Mouse (Mus musculus): ENCODE measurements around the gene Tmem35b.
"Not testable (repeated sequence)": the region's sequence is repeated elsewhere in the genome, so short reads cannot be mapped to it uniquely, and the experiment has no call there.

Gene Tmem35b

DNA sequence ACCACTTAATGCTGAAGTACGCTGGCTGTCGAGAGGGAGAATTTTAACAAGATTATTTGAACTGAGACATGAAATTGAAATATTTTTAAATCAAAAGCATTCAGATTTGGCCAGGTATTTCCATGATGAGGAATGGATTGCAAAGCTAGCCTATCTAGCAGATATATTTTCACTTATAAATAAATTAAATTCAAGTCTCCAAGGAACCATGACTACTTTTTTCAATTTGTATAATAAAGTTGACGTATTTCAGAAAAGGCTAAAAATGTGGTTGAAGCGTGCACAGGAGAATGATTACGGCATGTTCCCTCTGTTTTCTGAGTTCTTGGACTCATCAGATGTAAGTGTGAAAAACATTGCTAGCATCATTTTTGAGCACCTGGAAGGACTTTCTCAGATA lies at the start of gene Tmem35b:
Gene Tmem35b (plus strand): TSS at position 301 of the 400 bp plus-strand sequence.
- no peak for DNase-seq (ENCODE audit: low spot score in 2 of 2)

DNA sequence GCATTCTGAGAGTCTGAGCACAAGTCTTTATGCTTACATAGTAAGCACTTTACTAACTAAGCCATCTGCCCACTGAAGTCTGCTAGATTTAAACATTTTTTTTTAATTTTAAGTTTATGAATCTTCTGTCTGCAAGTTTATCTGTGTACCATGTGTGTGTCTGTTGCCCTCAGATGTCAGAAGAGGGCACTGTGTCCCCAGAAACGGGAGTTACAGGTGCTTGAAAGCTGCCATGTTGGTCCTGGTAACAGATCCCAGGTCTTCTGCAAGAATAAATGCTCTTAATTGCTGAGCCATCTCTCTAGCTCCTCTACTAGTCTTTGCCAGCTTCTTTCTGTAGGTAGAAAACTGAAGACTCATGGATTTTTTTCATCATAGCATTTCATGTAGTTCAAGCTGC lies 48.6 kb upstream of the Tmem35b start:
- no peak for DNase-seq (ENCODE audit: low spot score in 2 of 2)

DNA sequence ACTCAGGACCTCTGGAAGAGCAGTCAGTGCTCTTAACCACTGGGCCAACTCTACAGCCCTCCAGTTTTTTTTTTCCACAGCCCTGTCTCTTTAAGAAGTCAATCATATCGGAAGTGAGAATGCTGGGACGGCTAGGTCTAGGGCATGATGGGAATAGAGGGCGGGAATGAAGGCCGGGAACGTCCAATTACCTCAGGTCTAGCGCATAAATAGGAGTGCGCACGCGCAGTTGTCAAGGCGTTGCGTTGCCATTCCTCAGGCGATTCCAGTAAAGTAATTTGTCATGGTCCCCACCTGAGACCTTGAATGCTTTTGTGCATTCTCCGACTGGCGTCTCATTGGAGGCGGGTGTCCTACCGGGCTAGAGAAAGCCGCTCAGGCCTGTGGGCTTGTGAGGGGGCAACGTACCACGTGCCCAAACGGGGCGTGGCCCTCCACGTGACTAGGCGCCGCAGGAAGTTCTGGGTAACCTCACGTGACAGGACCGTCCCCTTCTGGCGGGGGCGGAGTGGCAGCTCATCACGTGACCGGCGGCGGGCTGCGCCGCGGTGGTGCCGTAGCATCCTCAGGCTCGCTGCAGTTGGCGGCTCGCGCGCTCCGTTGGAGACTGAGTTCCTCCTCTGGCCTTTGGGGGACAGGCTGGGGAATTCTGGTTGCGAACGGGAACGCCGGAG lies 46.5 kb upstream of the Tmem35b start, which contains the start of gene Zmym6:
Gene Zmym6 (plus strand): TSS at position 509 of the 674 bp plus-strand sequence.
- DNase-seq (ENCODE audit: low spot score in 2 of 2) = peak; percentile 90 to 94

DNA sequence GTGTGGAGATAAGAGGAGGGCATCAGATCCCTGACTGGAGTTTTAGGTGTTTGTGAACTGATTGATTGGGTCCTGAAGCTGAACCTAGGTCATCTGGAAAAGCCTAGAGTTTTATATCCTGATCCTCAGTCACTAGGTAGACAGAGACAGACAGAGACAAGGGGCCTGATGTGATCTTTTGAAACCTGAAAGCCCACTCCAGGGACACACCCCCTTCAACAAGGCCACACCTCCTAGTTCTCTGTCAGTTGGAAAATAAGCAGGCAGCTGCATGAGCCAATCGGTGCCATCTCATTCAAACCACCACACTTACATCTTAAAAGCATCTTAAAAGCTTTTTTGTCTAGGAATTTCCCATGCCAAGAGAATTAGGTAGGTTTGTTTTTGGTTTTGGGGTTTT lies 42.7 kb upstream of the Tmem35b start:
- no peak for DNase-seq (ENCODE audit: low spot score in 2 of 2)

DNA sequence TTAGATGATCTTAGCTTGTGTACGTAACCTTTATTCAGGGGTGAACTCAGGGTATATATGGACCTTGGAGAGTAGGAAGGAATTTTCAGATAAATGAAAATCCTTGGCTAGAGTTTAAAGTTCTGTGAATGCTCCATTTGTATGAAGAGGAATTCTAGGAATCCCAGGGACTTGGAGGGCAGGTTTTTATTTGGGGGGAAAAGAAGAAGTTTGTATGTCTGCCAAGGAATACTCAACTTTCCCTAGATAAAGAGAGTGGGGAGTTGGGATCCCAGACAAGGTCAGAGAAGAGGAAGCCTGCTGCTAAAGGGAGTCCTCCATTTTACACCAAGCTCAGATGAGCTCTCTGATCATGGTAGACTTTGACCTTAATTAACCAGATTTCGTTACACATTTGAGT lies 40.4 kb upstream of the Tmem35b start:
- DNase-seq (ENCODE audit: low spot score in 2 of 2) = no peak

DNA sequence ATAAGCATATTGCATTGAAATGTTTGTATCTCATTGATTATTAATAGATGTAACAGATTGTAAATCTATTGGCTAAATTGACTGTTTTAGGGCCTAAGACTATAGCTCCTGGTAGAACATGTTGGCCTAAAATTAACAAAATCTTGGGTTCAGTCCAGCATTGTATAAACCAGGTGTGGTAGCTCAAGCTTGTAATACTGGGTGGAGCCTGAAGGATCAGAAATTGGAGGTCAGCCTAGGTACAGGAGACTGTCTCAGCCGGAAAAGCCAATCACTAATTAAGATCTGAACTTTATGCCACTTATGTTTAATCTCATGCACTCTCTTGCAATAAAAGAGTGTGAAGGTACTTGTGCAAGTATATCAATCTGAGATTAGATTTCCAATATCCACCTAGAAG lies 37.7 kb upstream of the Tmem35b start:
- DNase-seq (ENCODE audit: low spot score in 2 of 2) = no peak

DNA sequence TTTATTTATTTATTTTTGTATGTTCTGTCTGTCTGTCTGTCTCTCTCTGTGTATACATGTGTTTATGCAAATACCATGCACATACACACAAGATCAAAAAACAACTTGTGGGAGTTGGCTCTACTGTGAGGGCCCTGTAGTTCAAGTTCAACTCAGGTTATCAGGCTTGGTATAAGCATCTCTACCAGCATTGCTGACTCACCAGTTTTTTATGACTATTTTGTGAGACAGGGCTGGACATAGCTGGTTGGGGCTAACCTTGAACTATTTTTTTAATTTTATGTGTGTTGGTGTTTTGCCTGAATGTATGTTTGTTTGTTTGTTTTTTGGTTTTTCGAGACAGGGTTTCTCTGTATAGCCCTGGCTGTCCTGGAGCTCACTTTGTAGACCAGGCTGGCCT lies 32.3 kb upstream of the Tmem35b start:
- no peak for DNase-seq (ENCODE audit: low spot score in 2 of 2)

DNA sequence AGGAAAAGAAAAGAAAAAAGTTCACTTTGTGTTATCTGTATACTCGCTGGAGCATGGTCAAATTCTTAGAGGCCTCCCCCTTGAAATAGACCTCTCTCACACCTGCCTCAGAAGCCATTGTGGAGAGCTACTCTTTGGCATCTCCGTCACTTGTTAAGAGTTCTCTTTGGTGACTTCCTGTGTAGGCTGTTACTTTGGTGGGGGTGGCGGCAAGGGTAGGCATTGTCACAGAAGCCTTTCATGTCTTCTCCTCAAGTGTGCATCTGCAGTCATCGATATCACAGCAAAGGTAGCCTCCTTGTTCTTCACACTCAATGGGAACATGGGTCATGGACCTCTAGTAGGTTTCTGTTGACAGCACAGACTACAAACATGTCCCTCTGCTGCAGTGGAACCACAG lies 28.4 kb upstream of the Tmem35b start:
- DNase-seq (ENCODE audit: low spot score in 2 of 2) = no peak

DNA sequence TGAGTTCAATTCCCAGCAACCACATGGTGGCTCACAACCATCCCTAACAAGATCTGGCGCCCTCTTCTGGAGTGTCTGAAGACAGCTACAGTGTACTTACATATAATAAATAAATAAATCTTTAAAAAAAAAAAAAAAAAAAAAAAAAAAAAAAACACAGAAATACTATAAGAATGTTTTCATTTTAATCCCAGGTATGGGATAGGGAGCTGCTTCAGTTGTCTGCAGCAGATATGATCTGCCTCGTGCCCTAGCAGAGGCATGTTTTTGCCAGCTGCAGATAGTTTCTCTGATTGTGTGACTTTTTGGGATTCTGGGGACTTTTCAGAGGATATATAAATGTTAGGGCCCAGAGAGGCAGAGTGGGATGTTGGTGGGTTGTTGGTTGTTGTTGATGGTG lies 23.9 kb upstream of the Tmem35b start:
- not testable (repeated sequence) for DNase-seq (ENCODE audit: low spot score in 2 of 2)

DNA sequence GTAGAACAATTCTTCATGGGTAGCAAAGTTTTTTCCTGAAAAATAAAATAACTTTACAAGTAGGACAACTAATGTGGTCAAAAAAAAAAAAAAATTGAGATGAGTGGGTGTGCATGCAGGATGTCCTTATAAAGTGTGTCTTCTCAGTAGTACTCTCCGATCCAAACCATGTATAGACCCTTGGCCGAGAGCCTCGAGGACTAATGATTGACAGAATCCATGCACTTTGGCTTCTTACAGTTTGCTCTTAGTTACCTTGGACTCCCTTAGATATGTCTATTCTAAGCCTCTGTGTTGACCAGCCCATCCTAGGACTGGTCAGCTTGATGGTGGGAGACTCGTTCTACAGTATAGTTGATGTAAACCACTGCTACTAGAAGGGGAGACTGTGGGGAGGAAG lies 15.9 kb upstream of the Tmem35b start:
- DNase-seq (ENCODE audit: low spot score in 2 of 2) = no peak

DNA sequence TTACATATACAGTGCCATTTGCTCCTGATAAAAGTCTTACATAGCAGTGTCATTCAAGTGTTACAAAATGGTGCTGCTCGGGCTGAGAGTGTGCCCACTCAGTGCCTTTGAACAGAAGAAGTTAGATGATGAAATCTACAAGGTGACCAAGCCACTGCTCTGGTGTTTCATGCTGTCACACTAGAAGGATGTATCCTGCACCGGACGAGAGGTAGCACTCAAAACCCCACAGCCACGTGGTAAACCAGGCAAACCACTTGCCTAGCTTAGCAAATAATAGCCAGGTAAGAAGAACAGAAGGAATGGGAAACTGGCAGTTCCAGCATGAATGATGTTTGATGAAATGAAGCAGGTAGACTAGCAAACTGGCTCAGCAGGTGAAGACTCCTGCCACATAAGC lies 12.9 kb upstream of the Tmem35b start:
- DNase-seq (ENCODE audit: low spot score in 2 of 2) = no peak

DNA sequence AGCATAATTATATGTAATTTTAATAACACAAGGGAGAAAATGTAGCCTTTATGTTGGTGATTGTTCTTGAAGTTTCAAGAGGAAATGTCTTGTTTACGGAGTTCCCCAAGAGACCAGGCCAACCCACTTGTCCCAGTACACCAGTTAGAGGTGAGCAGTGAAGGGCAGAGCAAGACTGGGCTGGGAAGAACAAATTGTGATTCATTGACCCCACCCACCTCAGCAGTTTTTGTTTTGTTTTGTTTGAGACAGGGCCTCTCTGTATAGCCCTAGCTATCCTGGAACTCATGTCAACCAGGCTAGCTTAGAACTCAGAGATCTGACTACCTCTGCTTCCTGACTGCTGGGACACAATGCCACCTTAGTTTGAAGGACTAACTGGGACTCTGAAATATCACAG lies 840 bp downstream of the Tmem35b start:
- DNase-seq (ENCODE audit: low spot score in 2 of 2) = no peak

DNA sequence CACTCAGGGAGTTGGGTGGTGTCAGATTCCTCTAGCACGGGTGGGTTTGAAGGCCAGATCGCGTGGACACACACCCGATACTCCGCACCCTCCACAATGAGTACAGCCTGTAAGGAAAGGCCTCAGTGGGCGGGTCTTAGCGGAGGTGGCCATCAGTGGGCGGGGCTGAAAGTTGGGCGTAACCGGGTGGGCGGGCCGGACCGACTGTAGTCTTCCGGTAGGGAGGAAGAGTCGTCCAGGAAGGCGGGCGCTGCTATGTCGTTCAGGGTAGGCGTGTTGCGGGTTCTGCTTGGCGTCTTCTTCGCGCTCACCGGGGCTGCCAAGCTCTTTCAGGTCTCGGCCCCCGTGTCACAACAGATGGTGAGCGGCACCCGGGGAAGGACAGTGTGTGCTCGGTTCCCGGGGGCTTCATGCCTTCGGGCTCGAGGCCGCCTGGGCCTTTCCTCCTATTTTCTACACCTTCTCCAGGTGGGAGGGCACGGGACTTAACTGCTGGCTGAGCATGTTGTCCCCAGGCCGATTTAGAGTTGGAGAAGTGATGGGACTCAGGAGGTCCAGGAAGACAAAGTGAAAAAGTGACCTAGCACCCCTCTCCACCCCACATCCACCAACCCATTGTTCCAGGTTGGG lies 2.5 kb downstream of the Tmem35b start:
- DNase-seq (ENCODE audit: low spot score in 2 of 2) = peak; percentile 17 to 20

DNA sequence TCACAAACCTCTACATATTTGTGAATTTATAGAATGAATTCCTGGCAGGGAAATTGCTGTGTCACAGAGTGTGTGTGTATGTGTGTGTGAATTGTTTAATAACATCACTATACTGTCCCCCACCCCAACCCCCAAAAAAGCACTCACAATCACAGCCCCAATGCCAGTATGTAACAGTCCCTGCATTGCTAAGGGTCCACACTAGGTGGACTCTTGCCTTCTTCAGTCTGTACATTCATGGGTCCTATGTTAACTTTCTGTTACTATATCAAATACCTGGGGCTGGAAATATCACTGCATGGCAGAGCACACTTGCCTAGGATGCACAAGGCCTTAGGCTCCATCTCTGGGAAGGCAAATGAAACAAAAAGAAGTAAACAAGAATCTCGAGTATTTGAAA lies 11.2 kb downstream of the Tmem35b start:
- no peak for DNase-seq (ENCODE audit: low spot score in 2 of 2)

DNA sequence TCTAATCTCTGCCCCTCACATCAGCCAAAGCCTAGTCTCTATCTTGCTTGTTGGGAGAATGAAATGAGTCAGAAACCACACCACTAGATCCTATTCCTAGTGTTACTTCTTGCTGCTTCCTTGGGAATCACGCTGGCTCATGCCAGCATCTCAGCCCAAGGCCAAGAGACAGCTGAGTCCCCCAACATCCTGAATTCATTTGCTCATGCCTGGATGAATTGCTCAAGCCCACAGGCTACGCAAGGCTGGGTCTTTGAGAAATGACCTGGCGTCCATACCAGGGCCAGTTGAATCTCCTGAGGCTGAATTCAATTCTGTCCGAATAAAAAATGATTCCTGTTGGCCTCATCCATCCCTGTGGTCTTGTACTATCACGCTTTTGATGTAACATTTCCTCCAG lies 14.1 kb downstream of the Tmem35b start:
- DNase-seq (ENCODE audit: low spot score in 2 of 2) = no peak

DNA sequence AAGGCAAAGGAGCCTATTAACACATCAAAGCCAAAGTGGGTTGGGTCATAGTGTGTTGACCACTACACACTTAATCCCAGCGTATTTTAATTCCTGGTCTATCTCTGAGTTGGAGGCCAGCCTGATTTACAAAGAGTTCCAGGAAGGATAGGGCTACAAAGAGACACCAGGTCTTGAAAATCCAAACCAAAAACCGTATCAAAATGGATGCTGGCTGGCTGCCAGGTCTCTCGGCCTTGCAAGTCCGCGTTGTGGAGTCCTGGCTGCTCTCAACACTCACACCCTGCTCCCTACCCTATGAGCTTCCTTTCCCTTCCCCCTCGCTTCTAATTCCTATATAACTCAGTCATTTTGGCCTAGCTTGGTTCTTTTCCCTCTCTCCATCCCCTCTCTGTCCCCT lies 15.0 kb downstream of the Tmem35b start:
- DNase-seq (ENCODE audit: low spot score in 2 of 2) = no peak

DNA sequence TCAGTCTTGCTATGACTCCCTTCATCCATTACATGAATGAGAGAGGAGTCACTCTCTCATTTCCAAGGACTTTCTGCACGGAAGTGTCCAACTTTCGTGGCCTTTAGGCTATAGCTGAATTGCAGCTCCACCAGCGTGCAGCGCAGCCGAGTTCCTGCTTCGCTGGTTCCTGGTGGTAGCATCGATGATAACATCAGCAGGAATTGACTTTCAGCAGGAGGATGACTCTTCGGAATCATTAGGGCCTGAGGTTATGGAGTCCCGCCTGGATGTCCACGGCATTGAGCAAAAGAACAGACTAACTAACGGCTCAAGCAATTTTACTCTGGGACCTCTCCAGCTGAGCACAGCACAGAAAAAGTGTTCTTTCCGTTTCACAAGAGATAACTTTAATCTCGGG lies 26.5 kb downstream of the Tmem35b start:
- no peak for DNase-seq (ENCODE audit: low spot score in 2 of 2)

DNA sequence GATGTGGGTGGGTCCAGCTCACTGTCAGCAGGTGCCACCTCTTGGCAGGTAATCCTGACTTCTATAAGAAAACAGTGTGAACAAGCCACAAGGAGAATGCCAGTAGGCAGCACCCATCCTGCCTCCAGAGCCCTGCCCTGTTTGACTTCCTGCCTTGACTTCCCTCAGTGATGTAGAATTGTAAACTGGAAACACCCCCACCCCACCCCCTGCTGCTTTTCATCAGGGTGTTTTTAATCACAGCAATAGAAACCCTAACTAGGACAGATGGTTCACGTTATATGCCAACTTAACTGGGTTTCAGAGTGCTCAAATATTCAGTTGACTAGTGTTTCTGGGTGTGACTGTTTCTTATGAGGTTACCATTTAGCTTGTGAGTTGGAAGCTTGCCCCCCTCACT lies 29.9 kb downstream of the Tmem35b start:
- no peak for DNase-seq (ENCODE audit: low spot score in 2 of 2)

DNA sequence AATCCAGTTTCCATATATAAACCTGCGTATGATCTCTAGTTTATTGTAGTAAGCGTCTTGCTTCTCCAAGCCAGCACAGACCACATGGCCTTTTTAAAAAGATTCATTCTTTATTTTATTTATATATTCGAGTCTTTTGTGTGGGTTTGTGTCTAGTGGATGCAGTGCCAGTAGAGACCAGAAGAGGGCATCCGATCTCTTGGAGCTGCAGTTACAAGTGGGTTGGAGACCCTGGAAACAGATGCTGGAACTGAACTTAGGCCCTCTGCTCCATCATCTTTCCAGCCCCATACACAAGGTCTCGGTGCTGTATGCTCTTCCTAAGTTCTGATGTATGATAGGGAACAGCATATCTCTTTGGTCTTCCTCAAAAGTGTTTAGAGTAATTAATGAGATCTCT lies 32.3 kb downstream of the Tmem35b start:
- no peak for DNase-seq (ENCODE audit: low spot score in 2 of 2)

DNA sequence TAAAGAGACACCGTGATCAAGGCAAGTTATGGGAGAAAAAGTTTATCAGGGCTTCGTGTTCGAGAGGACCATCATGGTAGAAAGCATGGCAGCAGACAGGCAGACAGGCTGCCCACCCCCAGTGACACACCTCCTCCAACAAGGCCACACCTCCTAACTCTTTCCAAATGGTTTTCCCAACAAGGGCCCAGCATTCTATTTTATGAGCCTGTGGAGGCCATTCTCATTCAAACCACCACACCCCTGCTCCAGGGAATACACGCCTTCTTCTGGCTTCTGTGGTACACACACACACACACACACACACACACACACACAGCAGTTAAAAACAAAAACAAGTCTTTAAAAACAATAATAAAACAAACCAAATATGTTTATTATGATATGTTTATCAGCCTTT lies 34.3 kb downstream of the Tmem35b start:
- DNase-seq (ENCODE audit: low spot score in 2 of 2) = no peak

DNA sequence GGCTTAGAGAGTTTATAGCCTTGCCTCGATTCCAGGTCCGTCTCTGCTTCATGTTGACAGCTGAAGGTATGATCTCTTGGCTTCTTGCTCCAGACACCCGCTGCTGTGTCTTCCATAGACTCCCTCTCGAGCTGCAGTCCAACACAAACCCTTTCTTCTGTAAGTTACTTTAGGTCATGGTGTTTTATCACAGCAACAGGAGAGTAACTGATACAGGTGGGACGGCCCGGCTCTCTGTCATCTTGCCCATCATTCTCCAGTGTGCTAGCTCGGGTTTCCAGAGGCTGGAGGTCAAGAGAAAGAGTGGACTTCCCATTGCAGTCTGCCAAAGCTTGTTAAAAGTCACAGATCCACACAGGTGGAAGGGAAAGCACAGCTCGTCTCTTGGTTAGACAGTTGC lies 40.4 kb downstream of the Tmem35b start:
- DNase-seq (ENCODE audit: low spot score in 2 of 2) = no peak

DNA sequence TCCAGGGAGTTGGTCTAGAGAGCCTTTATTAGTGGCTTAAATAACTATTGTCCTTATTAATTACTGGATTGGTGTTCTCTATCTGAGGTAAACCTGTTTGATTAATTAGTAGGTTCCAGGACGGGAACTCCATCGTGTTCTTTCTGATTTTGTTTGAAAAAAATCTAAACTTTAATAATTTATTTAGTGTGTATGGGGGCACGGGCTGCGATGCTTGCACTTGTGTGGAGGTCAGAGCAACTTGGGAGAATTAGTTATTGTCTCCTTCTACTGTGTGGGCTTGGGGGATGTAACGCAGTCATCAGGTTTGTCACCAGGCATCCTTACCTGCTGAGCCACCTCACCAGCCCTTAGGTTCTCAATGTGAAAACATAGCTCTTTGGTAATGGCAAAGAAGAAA lies 43.6 kb downstream of the Tmem35b start:
- no peak for DNase-seq (ENCODE audit: low spot score in 2 of 2)

DNA sequence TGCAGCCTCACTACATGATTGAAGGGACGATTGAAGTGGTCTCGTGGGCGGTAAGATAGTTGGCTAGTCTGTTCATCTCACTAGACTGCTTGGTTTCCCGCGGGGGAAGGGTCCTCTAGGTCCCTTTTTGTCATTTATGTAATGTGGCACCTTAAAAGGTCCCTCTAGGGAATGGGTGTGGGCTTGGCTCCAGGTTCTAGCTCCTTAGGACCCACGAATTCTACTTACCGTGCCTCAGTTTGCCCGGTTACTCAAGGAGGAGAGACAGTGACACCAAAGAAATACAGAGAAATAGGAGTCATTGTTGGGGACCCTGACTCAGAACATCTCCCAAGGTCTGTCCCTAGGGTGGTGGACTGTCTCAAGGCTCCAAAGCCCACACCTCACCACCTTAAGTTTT lies 44.2 kb downstream of the Tmem35b start:
- no peak for DNase-seq (ENCODE audit: low spot score in 2 of 2)
